Mouse (Mus musculus) heart, postnatal 0 days (tissue): ENCODE measurements around the gene Colec11.

Experiments used
- CTCF ChIP-seq: IDR thresholded peaks from 2 replicates; pipeline ENCODE4 v1.5.1; 2016; ENCODE audit warnings: antibody characterized with exemption, control low read depth, low read depth
- EP300 ChIP-seq: IDR thresholded peaks from 2 replicates; pipeline ENCODE4 v1.6.1; 2016; ENCODE audit warnings: antibody characterized with exemption, low read depth

DNA sequence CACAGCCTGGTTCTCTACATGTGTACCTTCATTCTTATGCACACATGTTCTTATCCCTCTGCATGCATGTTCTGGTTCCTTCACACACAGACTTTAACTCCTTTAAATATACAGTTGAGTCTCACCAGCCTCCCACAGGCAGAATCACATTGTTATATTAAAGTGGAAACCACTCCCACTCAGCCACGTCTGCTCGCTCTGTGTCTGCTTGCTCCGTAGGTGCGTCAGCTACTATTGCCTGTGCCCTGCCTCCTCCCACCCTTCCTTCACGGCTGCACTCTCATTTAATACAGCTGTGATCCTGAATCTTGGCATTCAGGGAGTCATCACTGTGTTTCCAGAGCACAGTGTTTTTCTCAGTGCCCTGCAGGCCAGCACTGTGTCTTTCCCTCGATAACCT, 10.8 kb downstream of the Colec11 start:
- TF ChIP-seq EP300, result no peak
- TF ChIP-seq CTCF, result no peak
